Mouse (Mus musculus) kidney, adult 2 months (tissue): ENCODE data around the gene Azin2. TPM values are rescaled to one million over a fixed set of nuclear protein-coding genes. Genes with fewer than 3 reads are reported as not detected.

ENCODE experiments used
- DNase-seq: peaks from one replicate; pipeline ENCODE4 v3.0.0; 2021
- H3K27ac ChIP-seq: fragments of 200-500 bp; 2 replicates; pipeline ENCODE4 v1.5.1; 2012; ENCODE audit warnings: low read depth, low read length, control low read depth, inconsistent platforms; ENCODE audit not compliant: insufficient read depth
- H3K27me3 ChIP-seq: fragments of 200-500 bp; replicated peaks from 2 replicates; pipeline ENCODE4 v1.6.1; 2012; ENCODE audit warnings: mild to moderate bottlenecking, moderate library complexity, low read length, inconsistent platforms; ENCODE audit not compliant: control insufficient read depth, insufficient read depth
- H3K36me3 ChIP-seq: fragments of 200-500 bp; 2 replicates; pipeline ENCODE4 v1.6.1; 2012; ENCODE audit warnings: mild to moderate bottlenecking, moderate library complexity, low read length, inconsistent platforms; ENCODE audit not compliant: control insufficient read depth, insufficient read depth
- H3K4me1 ChIP-seq: fragments of 200-500 bp; 2 replicates; pipeline ENCODE4 v1.6.1; 2011; ENCODE audit warnings: low read length; ENCODE audit not compliant: control insufficient read depth, insufficient read depth
- H3K4me3 ChIP-seq: fragments of 200-500 bp; 2 replicates; pipeline ENCODE4 v1.5.1; 2011; ENCODE audit warnings: mild to moderate bottlenecking, low read depth, low read length, control low read depth; ENCODE audit not compliant: insufficient read depth
- CTCF ChIP-seq: fragments of 200-500 bp; conservative IDR thresholded peaks from 2 replicates; pipeline ENCODE4 v1.5.1; 2011; ENCODE audit warnings: low read depth, mild to moderate bottlenecking, control low read depth, low read length, moderate library complexity, mixed read lengths; ENCODE audit not compliant: insufficient read depth, insufficient read length
- POLR2A ChIP-seq: fragments of 200-500 bp; IDR thresholded peaks from one replicate; pipeline ENCODE4 v1.6.1; 2011; ENCODE audit warnings: low read depth, low read length, control low read depth
- WGBS: fragments of 180-500 bp; shearing (Covaris S2); methylation state at CpG from one replicate; pipeline ENCODE4 v1.1.7; 2018; 5-methylcytosine and 5-hydroxymethylcytosine counted together
- polyA plus RNA-seq: library from polyadenylated mRNA; depleted of rRNA; stranded (reverse); fragments of >200 nt; gene quantifications from 2 replicates; pipeline ENCODE4 v1.2.3, GENCODE M21; 2012

Azin2 gene
- polyA plus RNA-seq, 1 experiment: 14.0 TPM

DNA sequence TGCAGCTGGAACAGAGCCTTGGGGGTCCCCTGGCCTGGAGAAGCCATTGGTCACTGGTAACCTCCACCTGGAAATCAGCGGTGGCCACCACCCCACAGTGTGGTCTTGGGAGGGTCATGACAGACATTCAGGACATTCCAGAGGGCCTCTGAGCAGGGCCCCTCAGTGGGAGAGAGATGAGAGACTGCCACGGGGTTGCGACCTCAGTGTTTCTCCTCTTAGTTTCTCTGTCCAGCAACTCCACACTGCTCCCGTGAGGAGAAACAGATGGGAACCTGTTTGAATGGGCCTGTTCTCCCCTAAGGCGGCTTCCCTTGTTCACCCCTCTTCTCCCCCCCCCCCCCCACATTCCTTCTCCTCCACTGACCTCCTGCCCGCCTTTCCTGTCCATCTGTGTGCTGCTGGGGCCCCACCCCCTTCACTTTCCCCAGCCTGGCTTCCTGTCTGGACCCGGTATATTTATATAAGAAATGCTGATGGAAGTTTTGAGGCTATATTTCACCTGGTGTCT lies 64.3 kb downstream of the Azin2 start:
- no peak for TF ChIP-seq POLR2A
- TF ChIP-seq CTCF: no peak
- 21% methylated on average over 6 of the region's 7 CpGs for WGBS
- H3K27ac ChIP-seq: no peak overlapping the region
- no peaks in the 10 kb centered on the region for H3K36me3 ChIP-seq
- DNase-seq: peak; percentile 68
- 0 out of 2 replicates have a peak, but pooled peaks cover 2% of the 10 kb centered on the region for H3K4me1 ChIP-seq
- no peaks in the 10 kb centered on the region for H3K27me3 ChIP-seq
- no peak overlapping the region for H3K4me3 ChIP-seq

GRCm38 (mm10) chr4:128896667-128897066 lies 65.6 kb downstream of the Azin2 start:
- no peak for TF ChIP-seq CTCF
- TF ChIP-seq POLR2A: no peak
- Histone ChIP-seq H3K4me3 (no peak overlapping the region), H3K36me3 (no peaks in the 10 kb centered on the region), H3K27ac (no peak overlapping the region), H3K27me3 (no peaks in the 10 kb centered on the region), H3K4me1 (0 out of 2 replicates have a peak, but pooled peaks cover 2% of the 10 kb centered on the region)
- no peak for DNase-seq
- 94% methylated on average over 10 of the region's 10 CpGs for WGBS

DNA sequence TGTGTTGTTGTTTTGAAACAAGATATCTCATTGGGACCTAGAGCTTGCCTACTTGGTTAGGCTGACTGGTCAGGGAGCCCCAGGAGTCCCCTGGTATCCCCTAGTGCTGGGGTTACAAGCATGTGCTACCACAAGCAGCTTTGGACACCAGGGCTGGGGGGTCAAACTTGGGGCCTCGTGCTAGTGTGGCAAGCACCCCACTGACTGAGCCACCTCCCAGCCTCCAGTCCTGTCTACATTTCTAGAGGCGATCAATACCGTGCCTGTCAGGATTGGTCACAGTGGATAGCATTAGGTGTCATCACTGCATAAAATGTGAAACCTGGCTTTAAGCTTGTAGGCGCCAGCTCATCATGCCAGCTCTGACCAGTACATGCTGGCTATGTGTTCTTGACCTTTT lies 66.4 kb downstream of the Azin2 start:
- 96% methylated on average over 4 of the region's 4 CpGs for WGBS
- Histone ChIP-seq H3K36me3 (no peaks in the 10 kb centered on the region), H3K27ac (no peak overlapping the region), H3K4me3 (no peak overlapping the region), H3K4me1 (0 out of 2 replicates have a peak, but pooled peaks cover 2% of the 10 kb centered on the region), H3K27me3 (no peaks in the 10 kb centered on the region)
- no peak for DNase-seq
- TF ChIP-seq CTCF (no peak), POLR2A (no peak)

GRCm38 (mm10) chr4:128894112-128894511 lies 68.1 kb downstream of the Azin2 start:
- TF ChIP-seq CTCF: no peak
- no peak for TF ChIP-seq POLR2A
- no peak for DNase-seq
- Histone ChIP-seq H3K27me3 (no peaks in the 10 kb centered on the region), H3K27ac (no peak overlapping the region), H3K4me1 (0 out of 2 replicates have a peak, but pooled peaks cover 2% of the 10 kb centered on the region), H3K4me3 (no peak overlapping the region), H3K36me3 (no peaks in the 10 kb centered on the region)
- WGBS: 89% methylated on average over 12 of the region's 12 CpGs

- WGBS: 85% methylated on average over 6 of the region's 6 CpGs
- Histone ChIP-seq H3K27me3 (no peaks in the 10 kb centered on the region), H3K4me3 (no peak overlapping the region), H3K36me3 (no peaks in the 10 kb centered on the region), H3K27ac (no peak overlapping the region), H3K4me1 (no peaks in the 10 kb centered on the region)
- DNase-seq: no peak
- TF ChIP-seq CTCF: no peak
- no peak for TF ChIP-seq POLR2A
Observed at GRCm38 (mm10) chr4:128892188-128892587, 70.1 kb downstream of the Azin2 start.

DNA sequence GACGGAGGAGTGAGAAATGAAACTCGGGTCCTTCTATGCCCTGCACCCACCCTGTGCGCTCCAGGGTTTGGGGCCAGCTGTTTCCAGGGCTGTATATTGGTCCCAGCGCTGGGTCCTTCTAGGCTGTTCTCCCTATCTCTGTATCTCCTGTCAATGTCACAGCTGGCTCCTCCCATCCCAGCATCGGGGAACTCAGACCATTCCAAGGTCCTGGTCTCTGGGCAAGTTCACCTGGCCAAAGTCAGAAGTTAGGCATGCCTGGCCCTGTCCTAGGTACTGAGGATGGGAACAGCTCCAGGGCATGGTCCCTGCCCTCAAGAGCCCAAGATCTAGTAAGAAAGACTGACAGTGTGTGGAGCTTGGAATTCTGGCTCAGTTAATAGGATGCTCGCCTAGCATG lies 70.5 kb downstream of the Azin2 start:
- WGBS: 81% methylated on average over 6 of the region's 6 CpGs
- Histone ChIP-seq H3K27me3 (no peaks in the 10 kb centered on the region), H3K4me3 (no peak overlapping the region), H3K27ac (peak overlapping the region; percentile 19; the same call in 1 of the 2 replicates), H3K4me1 (no peaks in the 10 kb centered on the region), H3K36me3 (no peaks in the 10 kb centered on the region)
- DNase-seq: no peak
- no peak for TF ChIP-seq POLR2A
- no peak for TF ChIP-seq CTCF

- Histone ChIP-seq H3K27me3 (no peaks in the 10 kb centered on the region), H3K36me3 (no peaks in the 10 kb centered on the region), H3K4me1 (no peaks in the 10 kb centered on the region), H3K27ac (peak overlapping the region; percentile 57), H3K4me3 (no peak overlapping the region)
- TF ChIP-seq POLR2A (no peak), CTCF (no peak)
- WGBS: 23% methylated on average over 1 of the region's 1 CpGs
- peak; percentile 89 for DNase-seq
Observed at GRCm38 (mm10) chr4:128891157-128891556, 71.1 kb downstream of the Azin2 start.
